Mouse (Mus musculus): ENCODE results near the gene Rbfox1. TPM values are rescaled to one million over a fixed set of nuclear protein-coding genes. Genes with fewer than 3 reads are reported as not detected.

Rbfox1 gene
- polyA plus RNA-seq, 1 experiment from 2014 or later = 148 TPM

- Histone ChIP-seq H3K4me1 (replicated peaks) (peaks cover 34% of the 10 kb centered on the region), H3K4me3 (no peak overlapping the region), H3K9ac (no peak overlapping the region), H3K27me3 (no peaks in the 10 kb centered on the region), H3K36me3 (no peaks in the 10 kb centered on the region), H3K27ac (peak overlapping the region; percentile 76), H3K4me2 (no peak overlapping the region), H3K9me3 (no peaks in the 10 kb centered on the region)
- WGBS = 11% methylated on average over 2 of the region's 2 CpGs
- ATAC-seq (ENCODE audit: low FRiP score) = peak; percentile 85
These were observed 26.7 kb downstream of the Rbfox1 start for GRCm38 (mm10) chr16:5911880-5912327.

DNA sequence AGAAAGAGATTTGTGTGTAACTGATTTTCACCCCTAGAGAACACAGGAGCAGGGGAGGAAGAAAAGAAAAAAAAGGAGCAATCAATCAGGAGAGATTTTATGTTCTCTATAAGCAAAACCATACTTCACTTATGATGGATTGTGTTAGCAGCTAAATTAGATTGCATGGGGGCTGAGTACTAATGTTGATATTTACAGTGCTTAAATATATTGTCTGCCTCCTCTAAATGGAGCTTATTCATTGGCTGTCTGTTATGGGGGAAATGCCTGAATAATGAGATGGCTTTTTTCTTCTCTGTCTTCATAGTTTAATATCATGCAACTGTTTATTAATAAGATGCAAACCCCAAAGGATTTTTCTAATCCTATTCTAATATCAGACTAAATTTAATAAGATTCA lies 32.8 kb downstream of the Rbfox1 start:
- no peak overlapping the region for H3K4me3 ChIP-seq
- no peak overlapping the region for H3K4me2 ChIP-seq
- H3K27ac ChIP-seq = peak overlapping the region; percentile 58
- no peaks in the 10 kb centered on the region for H3K36me3 ChIP-seq
- 0 out of 2 replicates have a peak, but pooled peaks have one; percentile 52 for ATAC-seq (ENCODE audit: low FRiP score)
- no peaks in the 10 kb centered on the region for H3K27me3 ChIP-seq
- no peak overlapping the region for H3K9ac ChIP-seq
- H3K9me3 ChIP-seq = no peaks in the 10 kb centered on the region
- H3K4me1 ChIP-seq (replicated peaks) = peaks cover 33% of the 10 kb centered on the region

DNA sequence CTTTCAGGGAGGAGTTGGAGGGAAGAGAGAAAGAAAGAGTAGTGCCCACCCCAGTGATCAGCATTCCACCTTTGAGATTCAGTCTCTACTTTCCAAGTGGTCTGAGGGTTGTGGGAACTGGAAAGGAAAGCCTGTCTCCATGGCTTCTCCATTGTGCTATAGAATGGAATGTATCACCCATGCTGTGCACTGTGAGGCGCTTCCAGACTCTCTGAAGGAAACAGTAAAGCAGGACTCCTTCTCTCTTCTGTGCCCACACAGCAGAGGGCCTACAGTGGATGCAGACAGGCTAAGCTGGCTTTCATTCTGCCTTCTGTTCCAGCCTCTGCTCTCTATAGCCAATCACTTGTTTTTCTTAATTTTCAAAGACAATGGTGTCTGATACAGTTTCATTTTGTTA lies 41.8 kb downstream of the Rbfox1 start:
- H3K9ac ChIP-seq = no peak overlapping the region
- WGBS = 25% methylated on average over 1 of the region's 1 CpGs
- peak; percentile 80 for ATAC-seq (ENCODE audit: low FRiP score)

DNA sequence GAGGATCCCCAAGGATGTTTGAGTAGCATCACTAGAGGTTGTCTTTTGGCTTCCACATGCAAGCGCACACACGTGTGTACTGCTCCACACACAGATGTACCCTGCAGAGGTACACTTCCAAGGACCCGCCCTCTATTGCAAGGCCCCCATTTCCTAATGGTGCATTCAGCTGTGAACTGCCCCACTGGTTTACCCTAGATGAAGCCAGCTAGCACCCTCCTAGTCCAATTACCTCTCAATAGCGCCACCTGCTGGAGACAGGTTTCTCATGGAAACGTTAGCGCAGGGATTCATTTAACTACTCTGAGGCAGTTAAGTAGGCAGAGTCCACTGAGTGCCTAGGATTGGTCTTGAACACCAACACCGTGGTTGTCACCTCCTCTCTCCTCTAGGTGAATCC lies 46.5 kb downstream of the Rbfox1 start:
- H3K4me2 ChIP-seq = no peak overlapping the region
- no peak overlapping the region for H3K27ac ChIP-seq
- H3K4me1 ChIP-seq (replicated peaks) = peaks cover 19% of the 10 kb centered on the region
- 0 out of 2 replicates have a peak, but pooled peaks have one; percentile 52 for ATAC-seq (ENCODE audit: low FRiP score)
- no peaks in the 10 kb centered on the region for H3K27me3 ChIP-seq
- H3K4me3 ChIP-seq = no peak overlapping the region
- 25% methylated on average over 7 of the region's 7 CpGs for WGBS
- no peaks in the 10 kb centered on the region for H3K9me3 ChIP-seq
- H3K9ac ChIP-seq = no peak overlapping the region
- H3K36me3 ChIP-seq = no peaks in the 10 kb centered on the region

More for the DNA sequence above, 41.8 kb downstream of the Rbfox1 start:
- Histone ChIP-seq H3K4me2 (no peak overlapping the region), H3K9me3 (no peaks in the 10 kb centered on the region), H3K4me1 (replicated peaks) (peaks cover 22% of the 10 kb centered on the region), H3K27ac (peak overlapping the region; percentile 52; the same call in 1 of the 2 replicates), H3K27me3 (no peaks in the 10 kb centered on the region), H3K4me3 (no peak overlapping the region), H3K36me3 (no peaks in the 10 kb centered on the region)

GRCm38 (mm10) chr16:5940016-5940415 lies 54.9 kb downstream of the Rbfox1 start:
- Histone ChIP-seq H3K27ac (no peak overlapping the region), H3K27me3 (no peaks in the 10 kb centered on the region), H3K9me3 (no peaks in the 10 kb centered on the region), H3K9ac (no peak overlapping the region), H3K4me2 (no peak overlapping the region), H3K36me3 (no peaks in the 10 kb centered on the region), H3K4me3 (no peak overlapping the region), H3K4me1 (replicated peaks) (no peaks in the 10 kb centered on the region)
- 62% methylated on average over 4 of the region's 4 CpGs for WGBS
- no peak for ATAC-seq (ENCODE audit: low FRiP score)

DNA sequence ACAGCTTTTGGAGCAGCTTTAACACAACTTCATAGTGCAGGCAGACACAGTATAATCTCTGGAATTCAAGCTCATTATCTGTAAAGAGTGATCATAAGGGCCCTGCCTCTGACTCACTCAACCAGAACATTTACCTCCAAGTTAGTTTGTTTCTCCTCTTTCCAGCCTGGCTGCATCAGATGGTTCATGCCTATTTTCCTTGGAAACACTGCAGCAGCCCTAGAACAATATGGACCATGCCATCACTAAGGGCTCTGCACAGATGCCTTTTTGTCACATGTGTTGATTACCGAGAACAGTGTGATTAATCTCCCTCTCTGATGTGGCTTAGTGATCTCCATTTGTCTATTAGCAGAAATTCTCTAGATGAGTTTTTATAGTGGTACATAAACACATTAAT lies 60.5 kb downstream of the Rbfox1 start:
- no peaks in the 10 kb centered on the region for H3K9me3 ChIP-seq
- no peak overlapping the region for H3K4me2 ChIP-seq
- H3K9ac ChIP-seq = no peak overlapping the region
- no peaks in the 10 kb centered on the region for H3K4me1 ChIP-seq (replicated peaks)
- no peaks in the 10 kb centered on the region for H3K27me3 ChIP-seq
- 63% methylated on average over 1 of the region's 1 CpGs for WGBS
- H3K4me3 ChIP-seq = no peak overlapping the region
- no peak overlapping the region for H3K27ac ChIP-seq
- H3K36me3 ChIP-seq = no peaks in the 10 kb centered on the region
- ATAC-seq (ENCODE audit: low FRiP score) = no peak

GRCm38 (mm10) chr16:5953106-5953505 lies 68.0 kb downstream of the Rbfox1 start:
- Histone ChIP-seq H3K36me3 (no peaks in the 10 kb centered on the region), H3K4me1 (replicated peaks) (no peaks in the 10 kb centered on the region), H3K4me3 (no peak overlapping the region), H3K27ac (no peak overlapping the region), H3K9me3 (no peaks in the 10 kb centered on the region), H3K4me2 (no peak overlapping the region), H3K27me3 (no peaks in the 10 kb centered on the region), H3K9ac (no peak overlapping the region)
- no peak for ATAC-seq (ENCODE audit: low FRiP score)
- 74% methylated on average over 3 of the region's 3 CpGs for WGBS

- WGBS = 83% methylated on average over 4 of the region's 4 CpGs
- no peaks in the 10 kb centered on the region for H3K27me3 ChIP-seq
- no peak overlapping the region for H3K27ac ChIP-seq
- no peak overlapping the region for H3K9ac ChIP-seq
- no peak for ATAC-seq (ENCODE audit: low FRiP score)
- no peaks in the 10 kb centered on the region for H3K4me1 ChIP-seq (replicated peaks)
- H3K4me3 ChIP-seq = no peak overlapping the region
- no peaks in the 10 kb centered on the region for H3K36me3 ChIP-seq
- no peak overlapping the region for H3K4me2 ChIP-seq
- no peaks in the 10 kb centered on the region for H3K9me3 ChIP-seq
These were observed 72.3 kb downstream of the Rbfox1 start for GRCm38 (mm10) chr16:5957418-5957817.

GRCm38 (mm10) chr16:5961786-5962185 lies 76.6 kb downstream of the Rbfox1 start:
- no peaks in the 10 kb centered on the region for H3K9me3 ChIP-seq
- no peak overlapping the region for H3K9ac ChIP-seq
- 79% methylated on average over 3 of the region's 3 CpGs for WGBS
- H3K27me3 ChIP-seq = no peaks in the 10 kb centered on the region
- no peak for ATAC-seq (ENCODE audit: low FRiP score)
- no peaks in the 10 kb centered on the region for H3K36me3 ChIP-seq
- no peak overlapping the region for H3K4me2 ChIP-seq
- no peaks in the 10 kb centered on the region; the same call in 1 of the 2 replicates for H3K4me1 ChIP-seq (replicated peaks)
- H3K27ac ChIP-seq = no peak overlapping the region
- H3K4me3 ChIP-seq = no peak overlapping the region

DNA sequence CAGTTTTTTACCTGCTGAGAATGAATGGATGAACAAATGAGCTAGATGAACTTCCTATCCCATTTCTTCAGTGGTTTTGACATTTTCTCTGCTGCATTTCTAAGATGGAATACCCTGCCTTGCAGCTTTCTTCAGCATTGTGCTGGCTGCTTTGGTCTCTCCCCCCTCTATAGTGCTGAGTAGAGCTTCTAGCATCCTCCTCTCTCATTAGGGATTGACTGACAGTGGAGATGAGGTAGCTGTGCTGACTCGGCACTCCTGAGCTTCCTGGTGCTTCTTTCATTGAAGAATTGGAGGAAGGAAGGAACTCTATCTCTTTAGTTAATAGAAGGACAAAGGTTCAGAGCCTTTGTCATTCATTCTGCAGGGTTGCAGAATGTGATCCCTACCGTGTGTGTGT lies 89.0 kb downstream of the Rbfox1 start:
- no peak overlapping the region for H3K9ac ChIP-seq

GRCm38 (mm10) chr16:5992045-5993011 lies 107.2 kb downstream of the Rbfox1 start:
- Histone ChIP-seq H3K36me3 (no peaks in the 10 kb centered on the region), H3K4me1 (replicated peaks) (peaks cover 27% of the 10 kb centered on the region), H3K27me3 (peaks cover 11% of the 10 kb centered on the region; the same call in 1 of the 2 replicates), H3K9me3 (no peaks in the 10 kb centered on the region), H3K4me2 (0 out of 2 replicates have a peak overlapping the region, but pooled peaks have one; percentile 1), H3K27ac (peak overlapping the region; percentile 64), H3K9ac (no peak overlapping the region), H3K4me3 (no peak overlapping the region)
- 19% methylated on average over 10 of the region's 10 CpGs for WGBS
- peak; percentile 49; the same call in 1 of the 2 replicates for ATAC-seq (ENCODE audit: low FRiP score)

More for the DNA sequence above, 89.0 kb downstream of the Rbfox1 start:
- Histone ChIP-seq H3K9me3 (no peaks in the 10 kb centered on the region), H3K4me3 (no peak overlapping the region), H3K36me3 (no peaks in the 10 kb centered on the region), H3K27ac (no peak overlapping the region), H3K4me1 (replicated peaks) (no peaks in the 10 kb centered on the region), H3K27me3 (no peaks in the 10 kb centered on the region), H3K4me2 (no peak overlapping the region)
- ATAC-seq (ENCODE audit: low FRiP score) = no peak
- WGBS = 52% methylated on average over 2 of the region's 2 CpGs

DNA sequence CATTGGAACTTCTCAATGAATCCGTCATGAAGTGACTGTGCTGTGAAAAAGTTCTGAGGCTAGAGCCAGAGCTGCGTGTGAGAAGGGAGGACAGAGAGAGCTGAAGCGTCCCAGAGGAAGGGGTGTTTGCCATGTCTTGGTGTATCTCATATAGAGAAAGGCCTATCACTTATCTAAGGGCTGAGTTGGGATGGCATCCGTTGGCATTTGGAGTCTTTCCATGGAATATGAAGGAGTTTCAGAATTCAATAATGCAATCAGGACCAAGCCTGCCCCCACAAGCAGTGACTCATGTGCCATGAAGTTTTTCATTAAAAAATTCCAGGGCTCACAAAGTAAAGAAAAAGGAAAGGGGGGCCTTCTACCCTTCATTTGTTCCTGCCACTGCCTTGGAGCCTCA lies 112.0 kb downstream of the Rbfox1 start:
- no peaks in the 10 kb centered on the region for H3K9me3 ChIP-seq
- no peaks in the 10 kb centered on the region for H3K36me3 ChIP-seq
- H3K4me1 ChIP-seq (replicated peaks) = peaks cover 28% of the 10 kb centered on the region
- ATAC-seq (ENCODE audit: low FRiP score) = no peak
- no peak overlapping the region for H3K4me3 ChIP-seq
- peaks cover 16% of the 10 kb centered on the region for H3K27me3 ChIP-seq
- no peak overlapping the region for H3K27ac ChIP-seq
- H3K9ac ChIP-seq = no peak overlapping the region
- 35% methylated on average over 4 of the region's 4 CpGs for WGBS
- H3K4me2 ChIP-seq = no peak overlapping the region
